Mouse (Mus musculus) MEL (cell line): Measurements from ENCODE around the gene Rps27rt. TPM values are rescaled to one million over a fixed set of nuclear protein-coding genes. Genes with fewer than 3 reads are reported as not detected.
"Not testable (repeated sequence)": the region's sequence is repeated elsewhere in the genome, so short reads cannot be mapped to it uniquely, and the experiment has no call there.

Experiments
- DNase-seq: peaks from one replicate; pipeline ENCODE4 v3.0.0; 2011; ENCODE audit warnings: low read depth, low spot score
- H3K27ac ChIP-seq: 2 replicates; pipeline ENCODE4 v1.5.1; 2012; ENCODE audit warnings: low read depth, mild to moderate bottlenecking, control low read depth, low read length, moderate library complexity; ENCODE audit not compliant: control insufficient read depth
- H3K27me3 ChIP-seq, 2 experiments: fragments of 150-350 bp in 1 of 2; sonication (generic) in 1 of 2; 2 replicates each; pipeline ENCODE4 v1.6.1; 2012; ENCODE audit warnings: low read length in 2 of 2, mild to moderate bottlenecking in 2 of 2, improper control_type of control experiment in 1 of 2, moderate library complexity in 1 of 2; ENCODE audit not compliant: insufficient read depth in 2 of 2, control insufficient read depth in 1 of 2
- H3K36me3 ChIP-seq, 2 experiments: 2 replicates each; pipeline ENCODE4 v1.6.1; 2012 to 2014; ENCODE audit warnings: low read length in 2 of 2, improper control_type of control experiment in 1 of 2, inconsistent platforms in 1 of 2, mild to moderate bottlenecking in 1 of 2; ENCODE audit not compliant: insufficient read depth in 2 of 2, control insufficient read depth in 1 of 2
- H3K4me1 ChIP-seq, 2 experiments: fragments of 150-350 bp in 1 of 2; sonication (generic) in 1 of 2; 2 replicates each; pipeline ENCODE4 v1.6.1; 2012; ENCODE audit warnings: low read length in 2 of 2, improper control_type of control experiment in 1 of 2, mild to moderate bottlenecking in 1 of 2; ENCODE audit not compliant: insufficient read depth in 2 of 2, control insufficient read depth in 1 of 2
- H3K4me3 ChIP-seq, 2 experiments: fragments of 150-350 bp in 1 of 2; sonication (generic) in 1 of 2; 2 replicates each; pipeline ENCODE4 v1.5.1; 2012; ENCODE audit warnings: low read depth in 2 of 2, low read length in 2 of 2, mild to moderate bottlenecking in 2 of 2, moderate library complexity in 2 of 2, control low read depth in 1 of 2, improper control_type of control experiment in 1 of 2; ENCODE audit not compliant: control insufficient read depth in 1 of 2, insufficient read depth in 1 of 2
- H3K79me2 ChIP-seq: 2 replicates; pipeline ENCODE4 v1.6.1; 2012; ENCODE audit warnings: mild to moderate bottlenecking, low read length, moderate library complexity; ENCODE audit not compliant: control insufficient read depth, poor library complexity, insufficient read depth
- H3K9ac ChIP-seq: 2 replicates; pipeline ENCODE4 v1.6.1; 2012; ENCODE audit warnings: low read depth, mild to moderate bottlenecking, control low read depth, low read length, moderate library complexity; ENCODE audit not compliant: control insufficient read depth, poor library complexity, severe bottlenecking
- H3K9me3 ChIP-seq: fragments of 150-350 bp; sonication (generic); replicated peaks from 2 replicates; pipeline ENCODE4 v1.6.1; 2012; ENCODE audit warnings: mild to moderate bottlenecking, low read length, improper control_type of control experiment, moderate library complexity; ENCODE audit not compliant: insufficient read depth
- BHLHE40 ChIP-seq: IDR thresholded peaks from 2 replicates; pipeline ENCODE4 v1.6.1; 2012; ENCODE audit warnings: low read depth, mild to moderate bottlenecking, inconsistent platforms, low read length, improper control_type of control experiment, borderline replicate concordance
- CTCF ChIP-seq, 3 experiments: IDR thresholded peaks in 2 of 3; conservative IDR thresholded peaks in 1 of 3; 2 replicates each; pipeline ENCODE4 v1.5.1; 2011 to 2012; ENCODE audit warnings: low read length in 3 of 3, low read depth in 2 of 3, mild to moderate bottlenecking in 2 of 3, improper control_type of control experiment in 1 of 3, inconsistent platforms in 1 of 3, mixed read lengths in 1 of 3, moderate library complexity in 1 of 3; ENCODE audit not compliant: control insufficient read depth in 1 of 3, insufficient read depth in 1 of 3, poor library complexity in 1 of 3, severe bottlenecking in 1 of 3
- E2F4 ChIP-seq: IDR thresholded peaks from 2 replicates; pipeline ENCODE4 v1.6.1; 2011; ENCODE audit warnings: low read depth, low read length, improper control_type of control experiment, borderline replicate concordance
- ELF1 ChIP-seq: IDR thresholded peaks from 2 replicates; pipeline ENCODE4 v1.6.1; 2014; ENCODE audit warnings: low read depth, mild to moderate bottlenecking, inconsistent platforms, low read length, improper control_type of control experiment, moderate library complexity
- EP300 ChIP-seq, 2 experiments: IDR thresholded peaks; 2 replicates each; pipeline ENCODE4 v1.6.1; 2011; ENCODE audit warnings: improper control_type of control experiment in 2 of 2, low read length in 2 of 2, low read depth in 1 of 2, mild to moderate bottlenecking in 1 of 2
- ETS1 ChIP-seq: IDR thresholded peaks from 2 replicates; pipeline ENCODE4 v1.6.1; 2012; ENCODE audit warnings: low read depth, mild to moderate bottlenecking, inconsistent platforms, low read length, improper control_type of control experiment, moderate library complexity
- GABPA ChIP-seq: IDR thresholded peaks from 2 replicates; pipeline ENCODE4 v1.6.1; 2012; ENCODE audit warnings: low read depth, mild to moderate bottlenecking, inconsistent platforms, low read length, improper control_type of control experiment, moderate library complexity
- GATA1 ChIP-seq: IDR thresholded peaks from 2 replicates; pipeline ENCODE4 v1.6.1; 2011; ENCODE audit warnings: low read depth, low read length, improper control_type of control experiment
- KAT2A ChIP-seq: conservative IDR thresholded peaks from 2 replicates; pipeline ENCODE4 v1.6.1; 2012; ENCODE audit warnings: low read depth, low read length, improper control_type of control experiment, inconsistent platforms
- MAFK ChIP-seq: IDR thresholded peaks from 2 replicates; pipeline ENCODE4 v1.6.1; 2011; ENCODE audit warnings: low read depth, mild to moderate bottlenecking, low read length, improper control_type of control experiment, borderline replicate concordance
- MAX ChIP-seq: IDR thresholded peaks from 2 replicates; pipeline ENCODE4 v1.6.1; 2011; ENCODE audit warnings: low read length, improper control_type of control experiment
- MAZ ChIP-seq: IDR thresholded peaks from 2 replicates; pipeline ENCODE4 v1.6.1; 2012; ENCODE audit warnings: low read depth, mild to moderate bottlenecking, inconsistent platforms, low read length, improper control_type of control experiment
- MEF2A ChIP-seq: IDR thresholded peaks from 2 replicates; pipeline ENCODE4 v1.6.1; 2014; ENCODE audit warnings: low read depth, mild to moderate bottlenecking, inconsistent platforms, low read length, improper control_type of control experiment; ENCODE audit not compliant: poor library complexity, insufficient replicate concordance, severe bottlenecking; ENCODE audit errors: extremely low read depth
- MXI1 ChIP-seq: IDR thresholded peaks from 2 replicates; pipeline ENCODE4 v1.6.1; 2011; ENCODE audit warnings: mild to moderate bottlenecking, low read depth, low read length, improper control_type of control experiment
- MYB ChIP-seq: IDR thresholded peaks from 2 replicates; pipeline ENCODE4 v1.6.1; 2011; ENCODE audit warnings: mild to moderate bottlenecking, low read depth, low read length, improper control_type of control experiment
- NELFE ChIP-seq: IDR thresholded peaks from 2 replicates; pipeline ENCODE4 v1.6.1; 2011; ENCODE audit warnings: low read depth, low read length, improper control_type of control experiment
- NRF1 ChIP-seq: IDR thresholded peaks from 2 replicates; pipeline ENCODE4 v1.6.1; 2014; ENCODE audit warnings: low read depth, mild to moderate bottlenecking, inconsistent platforms, low read length, improper control_type of control experiment, moderate library complexity; ENCODE audit not compliant: poor library complexity, insufficient read depth, severe bottlenecking
- POLR2AphosphoS2 ChIP-seq: IDR thresholded peaks from 2 replicates; pipeline ENCODE4 v1.6.1; 2011; ENCODE audit warnings: low read length, improper control_type of control experiment
- RAD21 ChIP-seq: IDR thresholded peaks from 2 replicates; pipeline ENCODE4 v1.6.1; 2011; ENCODE audit warnings: mild to moderate bottlenecking, low read depth, low read length, improper control_type of control experiment
- RCOR1 ChIP-seq: IDR thresholded peaks from 2 replicates; pipeline ENCODE4 v1.6.1; 2012; ENCODE audit warnings: low read depth, mild to moderate bottlenecking, inconsistent platforms, low read length, improper control_type of control experiment
- SMC3 ChIP-seq: IDR thresholded peaks from 2 replicates; pipeline ENCODE4 v1.6.1; 2011; ENCODE audit warnings: low read depth, low read length, improper control_type of control experiment
- TAL1 ChIP-seq: IDR thresholded peaks from 2 replicates; pipeline ENCODE4 v1.6.1; 2012; ENCODE audit warnings: mild to moderate bottlenecking, inconsistent platforms, low read length, moderate library complexity, mixed read lengths
- TBP ChIP-seq: IDR thresholded peaks from 2 replicates; pipeline ENCODE4 v1.8.0; 2011; ENCODE audit warnings: low read depth, low read length, improper control_type of control experiment
- USF1 ChIP-seq: IDR thresholded peaks from 2 replicates; pipeline ENCODE4 v1.6.1; 2014; ENCODE audit warnings: low read depth, mild to moderate bottlenecking, inconsistent platforms, low read length, improper control_type of control experiment, moderate library complexity
- ZC3H11A ChIP-seq: IDR thresholded peaks from 2 replicates; pipeline ENCODE4 v1.6.1; 2012; ENCODE audit warnings: low read depth, mild to moderate bottlenecking, inconsistent platforms, low read length, improper control_type of control experiment
- ZMIZ1 ChIP-seq: IDR thresholded peaks from 2 replicates; pipeline ENCODE4 v1.6.1; 2012; ENCODE audit warnings: low read depth, mild to moderate bottlenecking, inconsistent platforms, low read length, improper control_type of control experiment, moderate library complexity
- ZNF384 ChIP-seq: IDR thresholded peaks from 2 replicates; pipeline ENCODE4 v1.6.1; 2012; ENCODE audit warnings: low read depth, mild to moderate bottlenecking, inconsistent platforms, low read length, improper control_type of control experiment
- polyA plus RNA-seq, 2 experiments: library from polyadenylated mRNA; stranded (reverse) in 1 of 2; unstranded in 1 of 2; fragments of >175 nt in 1 of 2; fragments of >200 nt in 1 of 2; gene quantifications; 2 replicates each; pipeline versions ENCODE4 v1.2.1 to v1.2.4; 2012; ENCODE audit warnings: low replicate concordance in 2 of 2, low read depth in 1 of 2; ENCODE audit not compliant: insufficient read length in 2 of 2, insufficient read depth in 1 of 2, missing spikeins in 1 of 2
- total RNA-seq: library from RNA; depleted of rRNA; stranded (reverse); fragments of 300-350 nt; gene quantifications from 2 replicates; pipeline ENCODE4 v1.2.3, GENCODE M21; 2012; rRNA removed

The Rps27rt gene
- total RNA-seq (152 and 338 TPM in 2 replicates), polyA plus RNA-seq (10 to 100 TPM in 1 of 2 experiments, not detected in 1; 61.8 TPM)

DNA sequence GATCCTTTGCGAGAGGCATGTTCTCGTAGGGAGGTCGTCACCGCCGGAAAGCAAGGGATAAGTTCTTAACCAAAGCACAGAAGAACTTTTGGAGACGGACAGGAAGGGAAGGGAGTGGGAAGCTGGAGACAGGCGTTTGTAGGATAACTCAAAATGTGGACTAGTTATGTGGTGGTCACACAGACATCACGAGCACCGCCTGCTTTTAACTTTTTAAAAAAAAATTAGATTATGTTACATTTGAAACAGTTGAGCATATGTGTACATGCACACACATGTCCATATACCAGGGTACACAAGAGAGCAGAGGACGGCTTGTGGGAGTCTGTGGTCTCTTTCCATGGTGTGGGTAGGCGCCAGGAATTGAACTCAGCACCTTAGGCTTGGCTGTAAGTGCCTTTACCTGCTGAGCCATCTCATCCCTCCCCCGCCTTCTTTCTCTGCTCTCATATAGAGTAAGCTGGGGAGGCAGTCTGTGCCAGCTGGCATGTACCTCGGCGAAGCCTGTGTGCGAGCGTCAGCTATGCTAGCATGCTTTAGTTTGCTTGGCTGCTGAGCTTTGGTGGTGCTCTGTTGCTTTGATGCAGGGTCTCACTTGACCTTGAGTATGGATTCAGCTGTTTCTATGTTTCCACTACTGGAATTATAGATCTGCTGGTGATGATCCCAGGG is at the start of gene Rps27rt:
TSS of gene Rps27rt (minus strand) at position 51 of the 672 bp plus-strand sequence.
- no peak for DNase-seq
- Histone ChIP-seq H3K4me1 (no peaks in the 10 kb centered on the region), H3K9me3 (no peaks in the 10 kb centered on the region), H3K79me2 (no peaks in the 10 kb centered on the region), H3K36me3 (no peaks in the 10 kb centered on the region), H3K27me3 (no peaks in the 10 kb centered on the region), H3K9ac (no peak within 1 kb of the TSS), H3K4me3 (no peak within 1 kb of the TSS), H3K27ac (no peak within 1 kb of the TSS)
- TF ChIP-seq NELFE (no peak), ZC3H11A (no peak), GATA1 (no peak), RCOR1 (no peak), BHLHE40 (no peak), TBP (no peak), ZMIZ1 (no peak), SMC3 (no peak), ZNF384 (no peak), RAD21 (no peak), CTCF (IDR thresholded peaks at IDR 0.05 in 2 of 3, conservative IDR thresholded peaks at IDR 0.05 in 1 of 3; ENCODE audit: control insufficient read depth in 1 of 3, insufficient read depth in 1 of 3, low read depth in 2 of 3, low read length in 3 of 3, poor library complexity in 1 of 3, severe bottlenecking in 1 of 3) (no peak), MAZ (no peak), MAX (no peak), ELF1 (no peak)

DNA sequence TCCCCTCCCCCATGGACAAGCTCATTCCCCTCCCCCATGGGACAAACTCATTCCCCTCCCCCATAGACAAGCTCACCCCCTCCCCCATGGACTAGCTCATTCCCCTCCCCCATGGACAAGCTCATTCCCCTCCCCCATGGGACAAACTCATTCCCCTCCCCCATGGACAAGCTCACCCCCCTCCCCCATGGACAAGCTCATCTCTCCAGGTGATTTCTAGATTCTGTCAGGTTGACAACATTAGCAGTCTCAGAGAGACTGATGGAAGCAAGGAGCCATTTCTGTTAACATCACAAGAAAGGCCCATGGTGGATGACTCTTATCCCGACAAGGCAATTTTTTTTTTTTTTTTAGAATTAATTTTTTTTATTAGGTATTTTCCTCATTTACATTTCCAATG is 48.5 kb upstream of the Rps27rt start:
- not testable (repeated sequence) for DNase-seq, H3K4me1 ChIP-seq, H3K27ac ChIP-seq, H3K9ac ChIP-seq, H3K9me3 ChIP-seq, H3K27me3 ChIP-seq, H3K79me2 ChIP-seq, H3K4me3 ChIP-seq, H3K36me3 ChIP-seq

DNA sequence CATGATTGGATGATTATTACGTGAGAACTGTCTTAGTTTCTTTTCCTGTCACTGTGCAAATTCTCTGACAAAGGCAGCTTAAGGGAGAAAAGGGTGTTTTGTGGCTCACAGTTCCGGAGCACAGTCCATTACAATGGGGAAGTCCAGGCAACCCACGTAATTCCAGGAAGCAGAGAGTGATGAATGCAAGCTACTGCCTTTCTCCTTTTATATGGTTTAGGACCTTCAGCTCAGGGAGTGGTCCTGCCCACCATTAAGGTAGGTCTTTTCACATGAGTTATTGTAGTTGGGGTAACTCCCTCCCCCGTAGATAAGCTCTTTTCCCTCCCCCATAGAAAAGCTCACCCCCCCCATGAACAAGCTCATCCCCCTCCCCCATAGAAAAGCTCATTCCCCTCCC is 48.0 kb upstream of the Rps27rt start:
- Histone ChIP-seq H3K9me3 (no peaks in the 10 kb centered on the region), H3K36me3 (no peaks in the 10 kb centered on the region), H3K9ac (no peak overlapping the region), H3K27ac (no peak overlapping the region), H3K4me3 (no peak overlapping the region), H3K4me1 (no peaks in the 10 kb centered on the region), H3K79me2 (no peaks in the 10 kb centered on the region), H3K27me3 (no peaks in the 10 kb centered on the region)
- DNase-seq: no peak
- TF ChIP-seq POLR2AphosphoS2 (no peak), TAL1 (no peak), E2F4 (no peak), KAT2A (no peak), MEF2A (no peak), MAX (no peak), ETS1 (no peak), GABPA (no peak), USF1 (no peak), MAFK (no peak), GATA1 (no peak), ZNF384 (no peak), EP300 (IDR thresholded peaks at IDR 0.05; ENCODE audit: low read depth in 1 of 2, low read length in 2 of 2) (no peak), MYB (no peak), NRF1 (no peak), MXI1 (no peak)
